Comparison of ENCODE assay signal across 1 mouse cellular context in genomic region chr9:45103211-45103979, GRCm38 (mm10).
TF ChIP-seq lines count a peak whose summit lies in the region.

No protein-coding gene starts in this region.

TF ChIP-seq in MEL, 35 proteins besides CTCF, POLR2A, EP300 and RAD21:
- TF ChIP-seq NRF1 (IDR thresholded peaks at IDR 0.05; ENCODE audit: insufficient read depth, low read depth, low read length, poor library complexity, severe bottlenecking) (no peak), GATA1 (IDR thresholded peaks at IDR 0.05; ENCODE audit: low read depth, low read length) (0 out of 2 replicates have a peak, but pooled peaks have one; percentile 38), ZKSCAN1 (IDR thresholded peaks at IDR 0.05; ENCODE audit: low read depth, low read length) (no peak), SIN3A (IDR thresholded peaks at IDR 0.05; ENCODE audit: low read length) (no peak)
